Mouse (Mus musculus) left cerebral cortex, postnatal 10 days (tissue): Measurements from ENCODE around the gene Filip1. TPM values are rescaled to one million over a fixed set of nuclear protein-coding genes. Genes with fewer than 3 reads are reported as not detected.

Experiments used
- DNase-seq, 2 experiments: peaks; one replicate each; pipeline ENCODE4 v3.0.0; 2021 to 2022; ENCODE audit warnings: low spot score in 2 of 2, mixed read lengths in 1 of 2; ENCODE audit errors: extremely low spot score in 1 of 2
- intact Hi-C: fragments of 180-260 bp; cut with DNase I; formaldehyde crosslinking; loops from one replicate; pipeline ENCODE4 v1.15.1; 2025
- total RNA-seq, 2 experiments: library from RNA; stranded (reverse); gene quantifications; 2 replicates each; pipeline ENCODE4 v1.2.3; 2021

Gene Filip1
- total RNA-seq, 2 experiments from 2014 or later = 27.3 to 30.0 TPM

DNA sequence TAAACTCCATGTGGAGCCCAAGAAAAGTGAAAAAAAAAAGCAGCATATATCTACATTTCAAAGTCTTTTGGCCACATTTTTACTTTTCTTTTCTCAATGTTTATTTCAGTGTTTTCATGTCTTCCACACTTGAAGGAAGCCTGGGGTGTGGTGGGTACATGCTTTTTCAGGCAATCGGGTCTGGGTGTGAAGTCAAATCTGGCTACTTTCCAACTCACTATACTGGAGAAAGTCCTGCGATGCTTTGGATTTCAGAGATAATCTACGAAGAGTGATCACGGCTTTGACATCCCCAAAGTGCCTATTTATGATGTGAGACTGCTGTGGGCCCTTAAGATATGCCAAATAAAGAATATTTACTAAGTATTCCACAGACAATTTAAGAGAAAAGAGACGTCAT lies 57.7 kb downstream of the Filip1 start:
- DNase-seq = no peak
- intact Hi-C loops = no loop called here

DNA sequence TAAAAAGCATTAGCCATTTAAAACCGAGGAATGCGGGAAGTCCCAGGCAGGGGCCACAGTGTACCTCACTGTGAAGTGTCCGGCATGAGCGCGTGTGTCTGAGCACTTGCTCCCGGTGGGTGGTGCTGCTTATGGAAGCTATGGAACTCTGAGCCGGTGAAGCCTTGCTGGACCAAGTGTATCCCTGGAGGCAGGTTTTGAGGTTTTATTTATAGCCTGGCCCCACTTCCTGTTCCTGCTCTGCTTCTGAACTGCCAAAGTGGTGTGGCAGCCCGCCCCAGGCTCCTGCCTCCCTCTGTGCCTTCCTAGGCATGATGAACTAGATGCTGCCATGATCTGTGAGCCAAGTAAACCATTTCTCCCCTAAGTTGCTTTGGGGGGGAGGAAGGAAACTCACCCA lies 60.7 kb downstream of the Filip1 start:
- intact Hi-C loops = no loop called here
- DNase-seq = no peak

DNA sequence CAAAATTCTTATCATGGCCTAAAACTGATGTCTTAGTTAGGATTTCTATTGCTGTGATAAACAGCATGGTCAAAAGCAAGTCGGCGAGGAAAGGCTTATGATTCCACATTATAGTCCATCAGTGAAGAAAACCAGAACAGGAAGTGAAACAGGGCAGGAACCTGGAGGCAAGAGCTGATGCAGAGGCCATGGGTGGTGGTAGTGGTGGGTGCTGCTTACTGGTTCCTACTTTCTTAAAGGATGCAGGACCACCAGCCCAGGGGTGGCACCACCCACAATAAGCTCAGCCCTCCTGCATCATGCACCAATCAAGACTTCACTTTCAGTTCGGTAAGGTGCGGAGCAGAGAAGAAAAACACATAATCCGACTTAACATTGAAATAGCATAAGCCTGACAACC lies 61.3 kb downstream of the Filip1 start:
- no peak for DNase-seq
- intact Hi-C loops = no loop called here

DNA sequence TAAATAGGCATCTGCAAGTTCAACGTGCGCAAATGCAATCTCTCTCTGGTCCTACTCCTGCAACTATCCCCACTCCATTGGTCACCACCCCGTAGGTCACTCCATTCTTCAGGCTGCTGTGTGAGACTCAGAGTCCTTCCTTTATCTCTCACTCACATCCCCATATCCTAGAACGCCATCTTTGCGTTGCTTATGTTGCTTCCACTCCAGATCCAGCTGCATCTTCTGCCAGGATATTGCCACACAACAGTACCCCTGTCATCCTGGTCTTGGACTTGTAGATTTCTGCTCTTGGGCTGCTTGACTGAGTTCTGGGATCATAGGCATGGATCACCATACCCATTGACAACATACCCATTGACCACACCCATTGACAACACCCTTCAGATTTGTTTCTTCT lies 62.0 kb downstream of the Filip1 start:
- intact Hi-C loops = no loop called here
- DNase-seq = no peak

DNA sequence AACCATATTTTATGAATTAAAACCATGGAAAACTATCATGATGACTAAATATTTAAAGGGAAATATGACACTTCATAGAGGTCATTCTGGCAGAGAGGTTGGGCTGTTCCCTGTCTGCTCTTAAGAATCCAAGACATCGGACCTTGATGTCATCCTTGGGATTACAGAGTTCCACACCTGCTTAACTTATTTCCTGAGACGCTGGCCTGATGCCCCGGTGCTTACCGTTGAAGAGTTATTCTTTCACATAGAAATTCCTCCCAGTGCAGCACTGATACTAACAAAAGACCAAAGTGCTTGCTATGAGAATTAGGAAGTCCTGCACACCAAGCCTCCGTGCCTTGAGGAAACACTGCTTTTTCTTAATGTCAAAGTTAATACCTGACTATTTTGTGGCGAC lies 62.6 kb downstream of the Filip1 start:
- intact Hi-C loops = no loop called here
- no peak for DNase-seq

DNA sequence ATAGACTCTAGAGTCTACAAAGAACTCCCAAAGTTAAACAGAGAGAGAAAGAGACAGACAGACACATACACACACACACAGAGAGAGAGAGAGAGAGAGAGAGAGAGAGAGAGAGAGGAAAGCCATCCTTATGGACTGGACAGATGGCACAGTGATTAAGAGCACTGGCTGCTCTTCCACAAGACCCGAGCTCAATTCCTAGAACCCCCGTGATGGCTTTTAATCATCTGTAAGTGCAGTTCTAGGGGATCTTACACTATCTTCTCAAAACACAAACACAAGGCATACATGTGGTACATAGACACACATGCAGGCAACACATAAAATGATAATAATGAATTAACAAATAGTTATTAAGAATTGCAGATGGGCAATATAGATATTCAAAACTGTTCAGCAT lies 64.3 kb downstream of the Filip1 start:
- DNase-seq = no peak
- intact Hi-C loops = no loop called here

DNA sequence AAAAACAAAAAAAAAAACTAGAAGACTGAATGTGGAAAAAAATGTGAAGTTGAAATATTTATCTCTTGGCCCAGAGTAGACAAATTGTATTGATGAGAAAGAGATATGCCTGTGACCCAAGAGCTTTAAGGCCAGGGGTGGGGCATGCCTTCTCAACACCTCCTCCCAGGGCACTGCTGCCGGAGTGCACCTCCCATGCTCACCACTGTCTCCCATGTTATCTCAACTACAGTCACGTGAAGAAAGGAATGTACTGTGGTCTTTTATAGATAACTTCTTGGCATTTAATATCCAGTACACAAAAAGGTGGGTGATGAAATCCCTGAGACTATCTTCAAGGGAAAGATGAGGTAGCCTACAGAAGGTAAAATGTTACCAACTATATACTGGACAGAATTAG lies 64.7 kb downstream of the Filip1 start:
- no peak for DNase-seq
- intact Hi-C loops = no loop called here

DNA sequence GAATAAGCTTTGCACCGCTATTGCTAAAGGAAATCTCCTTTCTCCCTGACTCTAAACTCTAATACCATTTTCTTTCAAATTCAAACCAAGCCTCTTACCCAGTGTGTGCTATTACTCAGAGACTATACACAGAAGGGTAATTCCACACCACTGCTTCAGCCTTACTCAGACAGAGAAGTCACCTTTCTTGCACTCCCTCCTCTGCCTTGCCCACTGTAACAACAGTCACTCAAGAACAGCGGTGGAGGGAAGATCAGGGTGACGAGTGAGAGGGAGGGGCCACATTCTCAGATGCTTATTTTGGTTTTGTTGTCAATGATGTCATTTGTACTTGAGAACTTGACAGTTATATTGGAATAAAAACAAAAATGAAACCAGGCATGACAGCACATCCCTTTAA lies 65.2 kb downstream of the Filip1 start:
- no peak for DNase-seq
- intact Hi-C loops = no loop called here

DNA sequence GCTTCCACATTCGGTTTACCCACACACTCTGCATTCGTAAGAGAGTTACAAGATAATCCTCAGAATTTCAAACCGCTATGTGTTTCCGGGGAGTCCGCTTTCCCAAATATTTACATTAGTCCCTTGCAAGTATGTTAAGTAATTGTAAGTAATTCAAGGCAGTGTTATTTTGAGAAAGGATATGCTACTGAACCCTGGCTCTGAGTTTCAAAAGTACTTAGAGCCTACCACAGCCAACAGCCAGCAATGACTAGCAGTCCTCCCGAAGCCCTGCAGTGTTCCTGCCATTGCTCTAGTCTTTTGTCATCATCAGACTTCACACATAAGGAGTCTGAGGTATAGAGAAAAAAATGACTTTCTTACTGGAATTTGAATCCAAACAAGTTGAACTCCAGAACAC lies 67.8 kb downstream of the Filip1 start:
- DNase-seq = no peak
- intact Hi-C loops = no loop called here

DNA sequence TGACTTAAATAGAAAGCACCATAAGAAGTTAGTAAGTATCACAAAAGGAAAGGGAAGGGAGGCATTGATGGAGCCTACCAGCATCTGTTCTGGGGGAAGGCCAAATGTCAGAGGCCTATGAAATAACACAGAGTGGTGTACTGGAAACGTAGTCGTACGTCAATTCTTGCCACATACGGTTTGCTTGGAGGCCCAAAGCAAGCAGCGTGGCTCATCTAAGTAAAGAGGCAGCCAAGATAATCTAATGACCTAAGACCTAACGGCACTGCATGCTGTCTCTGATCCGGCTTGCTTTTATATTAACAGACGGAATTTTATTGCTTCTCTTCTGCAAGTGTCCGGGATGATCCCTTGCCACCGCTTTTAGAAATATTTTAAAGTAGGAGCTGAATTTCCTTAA lies 68.7 kb downstream of the Filip1 start:
- intact Hi-C loops = no loop called here
- DNase-seq = no peak

DNA sequence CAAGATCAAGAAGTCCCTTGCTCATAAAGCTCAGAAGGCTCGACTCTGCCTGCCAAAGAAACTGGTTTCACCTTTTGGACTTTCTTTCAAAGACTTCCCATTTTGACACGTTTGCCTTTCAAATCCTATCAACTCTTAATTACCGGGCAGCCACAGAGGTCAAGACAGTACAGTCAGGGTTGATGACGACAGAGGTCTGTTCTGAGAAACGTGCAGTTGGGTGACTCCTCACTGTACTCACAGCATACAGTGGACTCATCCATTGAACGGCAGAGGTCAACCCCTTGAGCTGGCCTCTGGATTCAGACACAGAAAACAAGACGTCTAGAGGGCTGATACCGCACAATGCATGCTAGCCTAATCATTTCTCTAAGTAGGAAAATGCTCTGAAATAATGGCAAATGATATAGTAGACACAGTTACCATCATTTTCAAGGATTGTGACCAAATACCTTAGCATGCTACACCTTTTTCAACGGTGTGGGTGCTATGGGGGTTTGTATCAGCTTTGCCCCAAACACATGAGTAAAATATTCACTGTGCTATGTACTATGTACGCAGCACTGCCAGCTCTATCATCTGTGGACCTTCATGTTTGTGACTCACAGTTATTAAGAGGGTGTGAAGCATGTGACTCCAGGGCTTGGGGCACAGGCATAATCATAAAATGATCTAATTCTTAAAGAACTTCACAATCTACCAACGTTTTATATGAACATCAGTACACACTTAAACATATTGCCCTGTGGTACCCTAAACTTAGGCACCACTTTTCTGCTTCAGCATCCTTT lies 74.0 kb downstream of the Filip1 start:
- intact Hi-C loops = no loop called here
- DNase-seq = no peak

DNA sequence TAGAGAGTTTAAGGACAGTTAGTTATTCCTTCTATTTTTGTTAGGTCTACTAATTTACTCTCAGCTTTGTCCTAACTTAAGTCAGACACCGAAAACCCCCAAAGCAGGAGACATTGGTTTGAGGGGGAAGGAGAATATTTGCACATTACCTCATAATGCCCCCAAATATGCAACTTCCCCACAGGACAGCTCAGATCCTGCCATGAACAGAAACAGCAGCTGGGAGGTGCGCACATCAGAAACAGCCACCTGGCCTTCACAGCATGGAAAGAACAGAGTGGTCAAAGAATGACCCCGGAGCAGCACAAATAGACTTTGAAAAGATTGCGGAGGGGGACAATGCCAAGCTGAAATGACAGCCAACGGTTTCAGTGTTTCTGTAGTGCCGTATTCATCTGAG lies 75.1 kb downstream of the Filip1 start:
- intact Hi-C loops = no loop called here

DNA sequence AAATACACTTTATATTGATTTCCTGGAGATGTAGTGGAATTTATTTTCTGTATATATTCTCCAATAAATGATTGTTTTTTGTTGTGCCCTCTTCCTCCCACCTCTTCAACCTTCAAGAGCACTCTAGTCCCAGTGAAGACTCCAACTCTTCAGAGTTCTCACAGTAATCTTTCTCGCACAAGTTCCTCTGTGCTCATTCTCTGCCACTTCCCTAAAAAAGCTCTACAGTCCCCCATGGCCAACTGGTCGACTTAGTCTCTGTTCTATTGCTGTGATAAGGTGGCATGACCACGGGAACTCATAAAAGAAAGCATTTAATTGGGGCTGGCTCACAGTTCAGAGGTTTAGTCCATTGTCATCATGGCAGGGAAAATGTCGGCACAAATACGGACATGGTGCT lies 80.1 kb downstream of the Filip1 start:
- no peak for DNase-seq
- intact Hi-C loops = no loop called here

More for the DNA sequence above, 75.1 kb downstream of the Filip1 start:
- DNase-seq = no peak

DNA sequence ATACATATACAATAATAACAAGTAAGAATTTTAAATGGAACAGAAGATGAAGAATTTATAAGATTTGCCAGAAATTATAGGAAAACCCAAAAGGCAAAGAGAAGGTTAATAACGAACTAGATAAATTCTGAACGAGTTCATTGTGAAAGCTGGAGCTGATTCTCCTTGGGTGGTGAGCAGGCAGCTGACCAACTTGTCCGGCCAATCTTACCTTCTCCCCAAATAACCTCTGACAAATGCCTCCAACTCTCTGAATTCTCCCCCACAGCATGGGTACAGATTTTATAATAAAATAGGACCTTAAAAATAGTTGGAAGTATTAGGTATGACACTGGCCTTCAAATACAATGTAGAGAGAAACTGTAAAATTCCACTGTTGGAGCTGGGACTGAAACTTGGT lies 84.6 kb downstream of the Filip1 start:
- DNase-seq = no peak
- intact Hi-C loops = no loop called here

DNA sequence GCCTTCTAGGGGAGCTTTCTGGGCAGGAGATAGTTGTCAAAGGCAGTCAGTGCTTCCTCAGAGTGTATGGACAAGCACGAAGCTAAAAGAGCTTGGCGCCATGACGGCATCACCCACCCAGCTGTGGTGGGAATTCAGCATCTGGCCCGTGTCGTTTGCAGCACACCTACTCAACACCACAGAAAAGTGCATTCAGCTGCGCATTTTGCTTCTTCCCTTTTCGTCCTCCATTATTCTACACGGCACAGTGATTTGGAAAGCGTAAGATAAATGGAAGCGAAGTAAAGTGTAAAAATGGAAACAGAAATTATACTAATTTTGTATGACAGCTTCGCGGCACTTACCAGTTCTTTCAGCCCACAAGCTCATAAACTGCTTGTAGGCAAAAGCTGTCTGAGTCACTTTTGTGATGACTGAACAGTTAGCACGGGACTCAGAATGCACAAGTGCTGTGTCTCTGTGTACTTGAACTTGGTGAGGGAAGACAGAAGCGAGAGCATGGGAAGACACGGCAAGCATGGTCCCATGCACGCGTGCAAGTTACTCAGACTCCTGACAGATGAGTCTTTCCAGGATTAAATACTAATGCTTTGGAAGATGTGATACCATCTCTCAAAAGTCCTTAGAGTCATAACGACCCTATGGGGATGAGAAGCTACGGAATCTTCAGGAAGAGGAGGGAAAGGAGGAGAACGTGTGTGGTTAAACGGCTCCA lies 85.3 kb downstream of the Filip1 start:
- no peak for DNase-seq
- intact Hi-C loops = no loop called here

DNA sequence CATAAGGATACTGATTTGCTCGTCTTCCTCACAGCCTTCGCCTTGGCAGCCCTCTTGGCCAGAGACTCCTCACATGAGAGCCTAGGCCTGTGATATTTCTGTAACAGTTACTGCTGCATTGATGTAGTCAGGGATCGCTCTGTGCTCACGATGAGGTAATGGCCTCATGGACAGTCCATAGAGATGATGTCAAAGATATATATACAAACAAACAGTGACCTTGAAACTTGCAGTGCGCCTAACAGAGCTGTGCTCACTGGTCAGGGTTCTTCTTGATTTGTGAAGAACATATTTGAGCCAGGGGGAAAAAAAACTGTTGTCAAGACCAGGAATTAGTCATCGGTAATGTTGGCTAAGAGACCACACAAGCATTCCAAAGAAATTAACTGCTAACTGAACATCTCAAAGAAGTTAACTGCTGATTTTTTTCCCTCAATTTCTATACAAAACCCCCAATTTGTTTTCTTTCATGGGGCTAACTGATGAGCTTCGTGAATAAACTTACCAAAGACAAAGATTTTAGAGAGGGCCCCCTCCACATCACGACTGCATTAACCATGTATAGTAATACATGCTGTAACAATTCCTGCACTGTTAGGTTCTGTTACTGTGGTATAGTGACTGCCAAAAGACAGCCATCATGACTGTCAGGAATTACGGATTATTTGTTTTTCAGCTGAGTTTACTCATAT lies 86.0 kb downstream of the Filip1 start:
- intact Hi-C loops = no loop called here
- DNase-seq = no peak

DNA sequence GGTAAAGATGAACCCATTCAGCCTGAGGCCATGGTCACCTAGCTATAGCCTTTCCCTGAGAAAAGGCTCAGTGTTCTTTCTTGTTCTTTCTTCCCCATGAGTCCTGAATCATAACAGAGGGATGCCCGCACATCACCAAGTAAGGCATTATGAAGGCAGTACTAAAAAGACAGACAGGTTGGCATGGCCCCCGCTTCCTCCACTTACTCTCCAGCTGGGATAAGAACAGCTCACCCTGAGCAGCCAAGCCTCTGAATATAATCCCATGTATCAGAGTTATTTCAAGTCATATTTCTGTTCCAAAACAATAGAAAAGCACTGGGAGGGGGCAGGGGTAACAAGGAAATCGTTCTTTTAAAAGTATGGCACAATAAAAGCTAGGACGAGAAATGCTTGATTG lies 86.7 kb downstream of the Filip1 start:
- DNase-seq = no peak
- intact Hi-C loops = no loop called here

DNA sequence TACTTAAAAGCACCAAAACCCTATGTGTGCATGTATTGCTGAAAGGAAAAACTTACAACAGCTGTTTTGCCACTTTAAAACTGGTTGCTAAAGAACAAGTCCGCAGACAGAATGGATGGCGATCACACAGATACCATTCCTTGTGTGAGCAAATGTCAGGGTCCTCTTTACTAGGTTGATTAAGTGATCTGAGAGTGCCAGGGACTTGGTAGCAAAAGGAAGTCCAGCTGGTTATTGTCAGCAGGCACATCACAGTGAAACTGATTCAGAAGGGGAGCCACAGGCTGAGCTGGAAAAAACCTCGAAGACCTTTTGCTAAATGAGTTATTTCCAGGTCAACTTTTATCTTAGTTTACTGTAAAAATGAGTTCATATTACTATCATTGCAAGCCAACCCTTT lies 89.4 kb downstream of the Filip1 start:
- intact Hi-C loops = no loop called here
- DNase-seq = no peak

DNA sequence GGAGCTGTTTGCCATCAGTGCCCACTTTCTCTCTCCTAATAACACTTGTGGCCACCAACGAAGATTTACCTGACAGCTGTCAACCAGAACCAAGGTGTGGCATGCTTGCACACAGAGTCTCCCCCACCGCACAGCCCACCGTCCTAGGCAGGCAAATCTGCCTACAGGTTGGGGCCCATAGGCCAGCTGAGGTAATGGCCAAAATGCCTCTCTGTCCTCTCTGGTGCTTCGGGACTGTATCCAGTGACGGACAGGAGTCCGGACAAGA lies 90.2 kb downstream of the Filip1 start:
- intact Hi-C loops = no loop called here
- no peak for DNase-seq

DNA sequence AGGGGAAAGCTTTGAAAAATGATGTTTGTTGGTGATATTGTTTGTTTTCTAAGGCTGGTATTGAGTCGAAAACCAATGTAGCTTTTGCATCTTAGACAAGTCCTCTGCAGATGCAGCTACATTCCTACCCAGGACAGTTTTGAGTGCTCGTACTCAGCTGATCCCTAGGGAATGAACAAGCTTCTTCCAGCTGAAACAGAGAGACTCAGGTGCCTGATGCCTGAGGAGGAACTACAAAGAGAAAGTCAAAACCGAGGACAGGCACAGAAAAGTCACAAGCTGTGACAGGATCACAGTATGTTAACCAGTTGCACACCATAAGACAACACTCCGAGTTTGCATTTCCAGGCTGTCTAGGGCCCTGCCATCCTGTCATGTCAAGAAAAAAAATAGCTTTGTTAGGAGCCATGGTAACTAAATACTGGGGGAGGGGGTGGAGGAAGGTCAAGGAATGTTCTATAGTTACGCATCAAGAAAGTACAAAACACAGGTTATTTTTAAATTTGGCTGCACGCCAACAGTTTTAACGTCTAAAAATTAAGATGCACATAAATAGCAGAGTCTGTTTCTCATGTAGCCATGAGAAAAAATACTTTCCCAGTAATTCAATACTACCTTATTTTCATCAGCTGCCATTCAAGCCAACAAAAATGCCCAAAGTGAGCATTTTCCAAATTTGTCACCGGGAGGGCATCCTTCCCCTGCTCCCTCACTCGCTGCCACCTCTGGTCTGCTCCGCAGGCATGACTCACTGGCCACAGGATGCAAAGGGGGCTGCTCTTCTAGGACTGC lies 90.8 kb downstream of the Filip1 start:
- intact Hi-C loops = no loop called here
- no peak for DNase-seq
